Mouse (Mus musculus): ENCODE measurements at regions not wholly inside any gene's neighbourhood (a gene's known extent, or its start where the extent isn't known, plus 50 kb on each side); places are given as distances from the start of the nearest gene placed in this dataset.

- no peak overlapping the region for H3K4me3 ChIP-seq (replicated peaks)
- 37% methylated on average over 6 of the region's 6 CpGs for WGBS
Measured at GRCm38 (mm10) chr6:67112311-67112710, 75.1 kb upstream of the Gadd45a start.

GRCm38 (mm10) chr6:67111581-67111980 lies 74.3 kb upstream of the Gadd45a start:
- no peaks in the 10 kb centered on the region for H3K36me3 ChIP-seq
- H3K9ac ChIP-seq (replicated peaks), result no peak overlapping the region
- no peak overlapping the region for H3K27ac ChIP-seq (replicated peaks)
- H3K27me3 ChIP-seq (replicated peaks), result peaks cover 5% of the 10 kb centered on the region
- peaks cover 7% of the 10 kb centered on the region for H3K4me1 ChIP-seq
- H3K4me3 ChIP-seq (replicated peaks), result no peak overlapping the region
- no peaks in the 10 kb centered on the region for H3K9me3 ChIP-seq (replicated peaks)
- 49% methylated on average over 2 of the region's 2 CpGs for WGBS
- no peak overlapping the region for H3K4me2 ChIP-seq
- ATAC-seq (ENCODE audit: low FRiP score), result no peak

More at GRCm38 (mm10) chr6:67112311-67112710, 75.1 kb upstream of the Gadd45a start:
- Histone ChIP-seq H3K27me3 (replicated peaks) (peaks cover 5% of the 10 kb centered on the region), H3K9ac (replicated peaks) (no peak overlapping the region), H3K27ac (replicated peaks) (no peak overlapping the region), H3K4me2 (no peak overlapping the region), H3K9me3 (replicated peaks) (no peaks in the 10 kb centered on the region), H3K36me3 (no peaks in the 10 kb centered on the region), H3K4me1 (peaks cover 7% of the 10 kb centered on the region)
- no peak for ATAC-seq (ENCODE audit: low FRiP score)

GRCm38 (mm10) chr6:67110391-67110790 lies 73.1 kb upstream of the Gadd45a start:
- Histone ChIP-seq H3K9ac (replicated peaks) (no peak overlapping the region), H3K4me1 (peaks cover 7% of the 10 kb centered on the region), H3K4me3 (replicated peaks) (no peak overlapping the region), H3K27me3 (replicated peaks) (peaks cover 5% of the 10 kb centered on the region), H3K36me3 (no peaks in the 10 kb centered on the region), H3K27ac (replicated peaks) (no peak overlapping the region), H3K9me3 (replicated peaks) (no peaks in the 10 kb centered on the region), H3K4me2 (no peak overlapping the region)
- WGBS, result 85% methylated on average over 1 of the region's 1 CpGs
- no peak for ATAC-seq (ENCODE audit: low FRiP score)

GRCm38 (mm10) chr6:67109774-67110173 lies 72.5 kb upstream of the Gadd45a start:
- ATAC-seq (ENCODE audit: low FRiP score), result no peak
- no peak overlapping the region for H3K4me2 ChIP-seq
- WGBS, result 62% methylated on average over 4 of the region's 4 CpGs

GRCm38 (mm10) chr6:67107517-67107916 lies 70.3 kb upstream of the Gadd45a start:
- no peak overlapping the region for H3K4me3 ChIP-seq (replicated peaks)
- no peak overlapping the region for H3K9ac ChIP-seq (replicated peaks)
- no peaks in the 10 kb centered on the region for H3K4me1 ChIP-seq
- no peaks in the 10 kb centered on the region for H3K27me3 ChIP-seq (replicated peaks)
- H3K4me2 ChIP-seq, result no peak overlapping the region
- H3K27ac ChIP-seq (replicated peaks), result no peak overlapping the region
- no peak for ATAC-seq (ENCODE audit: low FRiP score)
- no peaks in the 10 kb centered on the region for H3K36me3 ChIP-seq
- H3K9me3 ChIP-seq (replicated peaks), result no peaks in the 10 kb centered on the region
- 86% methylated on average over 4 of the region's 4 CpGs for whole genome bisulfite sequencing

More at GRCm38 (mm10) chr6:67109774-67110173, 72.5 kb upstream of the Gadd45a start:
- Histone ChIP-seq H3K4me3 (replicated peaks) (no peak overlapping the region), H3K9ac (replicated peaks) (no peak overlapping the region), H3K27me3 (replicated peaks) (peaks cover 5% of the 10 kb centered on the region), H3K9me3 (replicated peaks) (no peaks in the 10 kb centered on the region), H3K4me1 (peaks cover 7% of the 10 kb centered on the region), H3K27ac (replicated peaks) (no peak overlapping the region), H3K36me3 (no peaks in the 10 kb centered on the region)

GRCm38 (mm10) chr6:67106493-67106892 lies 69.2 kb upstream of the Gadd45a start:
- WGBS, result 88% methylated on average over 2 of the region's 2 CpGs
- H3K4me2 ChIP-seq, result no peak overlapping the region

GRCm38 (mm10) chr6:67105386-67105785 lies 68.1 kb upstream of the Gadd45a start:
- Histone ChIP-seq H3K4me2 (no peak overlapping the region), H3K4me1 (no peaks in the 10 kb centered on the region), H3K27me3 (replicated peaks) (no peaks in the 10 kb centered on the region), H3K9ac (replicated peaks) (no peak overlapping the region), H3K4me3 (replicated peaks) (no peak overlapping the region), H3K36me3 (no peaks in the 10 kb centered on the region), H3K9me3 (replicated peaks) (no peaks in the 10 kb centered on the region), H3K27ac (replicated peaks) (no peak overlapping the region)
- ATAC-seq (ENCODE audit: low FRiP score), result no peak
- WGBS, result 5% methylated on average over 4 of the region's 4 CpGs

More at GRCm38 (mm10) chr6:67106493-67106892, 69.2 kb upstream of the Gadd45a start:
- H3K27ac ChIP-seq (replicated peaks), result no peak overlapping the region
- H3K4me3 ChIP-seq (replicated peaks), result no peak overlapping the region
- H3K9me3 ChIP-seq (replicated peaks), result no peaks in the 10 kb centered on the region
- H3K4me1 ChIP-seq, result no peaks in the 10 kb centered on the region
- no peaks in the 10 kb centered on the region for H3K27me3 ChIP-seq (replicated peaks)
- H3K36me3 ChIP-seq, result no peaks in the 10 kb centered on the region
- ATAC-seq (ENCODE audit: low FRiP score), result no peak
- no peak overlapping the region for H3K9ac ChIP-seq (replicated peaks)

- WGBS, result 88% methylated on average over 3 of the region's 3 CpGs
- no peaks in the 10 kb centered on the region for H3K9me3 ChIP-seq (replicated peaks)
- no peak overlapping the region for H3K4me2 ChIP-seq
- H3K9ac ChIP-seq (replicated peaks), result no peak overlapping the region
- no peak overlapping the region for H3K4me3 ChIP-seq (replicated peaks)
- no peak overlapping the region for H3K27ac ChIP-seq (replicated peaks)
- no peak for ATAC-seq (ENCODE audit: low FRiP score)
- no peaks in the 10 kb centered on the region for H3K4me1 ChIP-seq
- H3K36me3 ChIP-seq, result no peaks in the 10 kb centered on the region
- H3K27me3 ChIP-seq (replicated peaks), result no peaks in the 10 kb centered on the region
Measured at GRCm38 (mm10) chr6:67104205-67104604, 66.9 kb upstream of the Gadd45a start.

- Histone ChIP-seq H3K9ac (replicated peaks) (no peak overlapping the region), H3K9me3 (replicated peaks) (no peaks in the 10 kb centered on the region), H3K4me3 (replicated peaks) (no peak overlapping the region), H3K36me3 (no peaks in the 10 kb centered on the region), H3K4me2 (no peak overlapping the region; the same call in 1 of the 2 replicates), H3K27ac (replicated peaks) (peak overlapping the region; percentile 33), H3K27me3 (replicated peaks) (no peaks in the 10 kb centered on the region), H3K4me1 (no peaks in the 10 kb centered on the region)
- WGBS, result 61% methylated on average over 11 of the region's 11 CpGs
- ATAC-seq (ENCODE audit: low FRiP score), result peak; percentile 55; the same call in 1 of the 2 replicates
Measured at GRCm38 (mm10) chr6:67102541-67103134, 65.4 kb upstream of the Gadd45a start.

- Histone ChIP-seq H3K36me3 (no peaks in the 10 kb centered on the region), H3K27ac (replicated peaks) (peak overlapping the region; percentile 33; the same call in 1 of the 2 replicates), H3K9ac (replicated peaks) (no peak overlapping the region), H3K27me3 (replicated peaks) (no peaks in the 10 kb centered on the region), H3K4me3 (replicated peaks) (no peak overlapping the region), H3K4me2 (no peak overlapping the region), H3K9me3 (replicated peaks) (no peaks in the 10 kb centered on the region), H3K4me1 (no peaks in the 10 kb centered on the region)
- WGBS, result 88% methylated on average over 4 of the region's 4 CpGs
- ATAC-seq (ENCODE audit: low FRiP score), result no peak
Measured at GRCm38 (mm10) chr6:67102014-67102413, 64.8 kb upstream of the Gadd45a start.

GRCm38 (mm10) chr6:67094426-67094825 lies 57.2 kb upstream of the Gadd45a start:
- no peaks in the 10 kb centered on the region for H3K4me1 ChIP-seq
- no peak overlapping the region for H3K4me3 ChIP-seq (replicated peaks)
- ATAC-seq (ENCODE audit: low FRiP score), result no peak
- H3K4me2 ChIP-seq, result no peak overlapping the region
- H3K27me3 ChIP-seq (replicated peaks), result no peaks in the 10 kb centered on the region
- H3K27ac ChIP-seq (replicated peaks), result no peak overlapping the region
- no peak overlapping the region for H3K9ac ChIP-seq (replicated peaks)
- no peaks in the 10 kb centered on the region for H3K9me3 ChIP-seq (replicated peaks)
- 89% methylated on average over 3 of the region's 3 CpGs for WGBS
- no peaks in the 10 kb centered on the region for H3K36me3 ChIP-seq

- Histone ChIP-seq H3K9ac (replicated peaks) (no peak overlapping the region), H3K9me3 (replicated peaks) (no peaks in the 10 kb centered on the region), H3K36me3 (no peaks in the 10 kb centered on the region), H3K27ac (replicated peaks) (no peak overlapping the region), H3K4me2 (no peak overlapping the region), H3K4me1 (no peaks in the 10 kb centered on the region), H3K4me3 (replicated peaks) (no peak overlapping the region), H3K27me3 (replicated peaks) (no peaks in the 10 kb centered on the region)
- no peak for ATAC-seq (ENCODE audit: low FRiP score)
- 59% methylated on average over 1 of the region's 1 CpGs for WGBS
Measured at GRCm38 (mm10) chr6:67093128-67093527, 55.9 kb upstream of the Gadd45a start.
